Mouse (Mus musculus): ENCODE data around the gene Lmod3. TPM values are rescaled to one million over a fixed set of nuclear protein-coding genes. Genes with fewer than 3 reads are reported as not detected.

Lmod3 gene
- polyA plus RNA-seq, 1 experiment from 2014 or later = 3.7 TPM

- Histone ChIP-seq H3K27ac (peak within 1 kb of the TSS; percentile 86), H3K36me3 (no peaks in the 10 kb centered on the region), H3K9me3 (no peaks in the 10 kb centered on the region), H3K4me3 (peak within 1 kb of the TSS; percentile 93), H3K4me2 (replicated peaks) (peak within 1 kb of the TSS; percentile 76), H3K4me1 (peaks cover 21% of the 10 kb centered on the region), H3K27me3 (no peaks in the 10 kb centered on the region), H3K9ac (peak within 1 kb of the TSS; percentile 97)
- ATAC-seq (ENCODE audit: insufficient number of reproducible peaks, insufficient read depth, low FRiP score, low TSS enrichment) = peak; percentile 94
- 1% methylated on average over 38 of the region's 38 CpGs for WGBS
Measured at GRCm38 (mm10) chr6:97205439-97205885, 47.1 kb downstream of the Lmod3 start, which contains the start of gene Uba3. Gene Uba3, minus strand, starts transcription at chr6:97205647.

GRCm38 (mm10) chr6:97204952-97205351, 47.6 kb downstream of the Lmod3 start:
- H3K9ac ChIP-seq = peak overlapping the region; percentile 97
- H3K36me3 ChIP-seq = no peaks in the 10 kb centered on the region
- peak overlapping the region; percentile 86 for H3K27ac ChIP-seq
- H3K4me3 ChIP-seq = peak overlapping the region; percentile 93
- WGBS = under 1% methylated on average over 16 of the region's 16 CpGs
- no peaks in the 10 kb centered on the region for H3K9me3 ChIP-seq
- peak; percentile 49 for ATAC-seq (ENCODE audit: insufficient number of reproducible peaks, insufficient read depth, low FRiP score, low TSS enrichment)
- H3K27me3 ChIP-seq = no peaks in the 10 kb centered on the region
- peaks cover 18% of the 10 kb centered on the region for H3K4me1 ChIP-seq
- peak overlapping the region; percentile 76 for H3K4me2 ChIP-seq (replicated peaks)

- 15% methylated on average over 9 of the region's 9 CpGs for WGBS
- Histone ChIP-seq H3K27me3 (no peaks in the 10 kb centered on the region), H3K36me3 (no peaks in the 10 kb centered on the region), H3K27ac (no peak overlapping the region), H3K4me2 (replicated peaks) (peak overlapping the region; percentile 76), H3K4me1 (peaks cover 17% of the 10 kb centered on the region), H3K4me3 (peak overlapping the region; percentile 93), H3K9ac (peak overlapping the region; percentile 97), H3K9me3 (no peaks in the 10 kb centered on the region)
- ATAC-seq (ENCODE audit: insufficient number of reproducible peaks, insufficient read depth, low FRiP score, low TSS enrichment) = no peak
Measured at GRCm38 (mm10) chr6:97204252-97204869, 48.2 kb downstream of the Lmod3 start.

- no peak for ATAC-seq (ENCODE audit: insufficient number of reproducible peaks, insufficient read depth, low FRiP score, low TSS enrichment)
- H3K4me1 ChIP-seq = peaks cover 12% of the 10 kb centered on the region; the same call in 1 of the 2 replicates
- H3K4me2 ChIP-seq (replicated peaks) = no peak overlapping the region
- no peaks in the 10 kb centered on the region for H3K27me3 ChIP-seq
- no peak overlapping the region for H3K27ac ChIP-seq
- peaks cover 6% of the 10 kb centered on the region for H3K36me3 ChIP-seq
- no peaks in the 10 kb centered on the region for H3K9me3 ChIP-seq
- 90% methylated on average over 3 of the region's 3 CpGs for WGBS
- no peak overlapping the region for H3K4me3 ChIP-seq
- H3K9ac ChIP-seq = no peak overlapping the region
Measured at GRCm38 (mm10) chr6:97202477-97202876, 50.1 kb downstream of the Lmod3 start.

GRCm38 (mm10) chr6:97200437-97200836, 52.1 kb downstream of the Lmod3 start:
- 44% methylated on average over 3 of the region's 3 CpGs for WGBS
- Histone ChIP-seq H3K9ac (no peak overlapping the region), H3K4me2 (replicated peaks) (no peak overlapping the region), H3K4me3 (no peak overlapping the region), H3K27ac (no peak overlapping the region), H3K36me3 (peaks cover 25% of the 10 kb centered on the region), H3K9me3 (no peaks in the 10 kb centered on the region), H3K27me3 (no peaks in the 10 kb centered on the region), H3K4me1 (peaks cover 12% of the 10 kb centered on the region; the same call in 1 of the 2 replicates)
- no peak for ATAC-seq (ENCODE audit: insufficient number of reproducible peaks, insufficient read depth, low FRiP score, low TSS enrichment)

Other genes with a start within 250 kb of the Lmod3 start
- gene Fam19a4, start 192.3 kb downstream of the Lmod3 start, polyA plus RNA-seq (2016; fragmentation: Nextera tagmentation; extraction: Ambion mirVana) = 1.3 and 2.1 TPM in 2 replicates
- gene Eogt, start 103.6 kb downstream of the Lmod3 start, polyA plus RNA-seq (2016; fragmentation: Nextera tagmentation; extraction: Ambion mirVana) = 9.5 and 10.0 TPM in 2 replicates
- gene Tmf1, start 73.6 kb downstream of the Lmod3 start, polyA plus RNA-seq (2016; fragmentation: Nextera tagmentation; extraction: Ambion mirVana) = 35.7 TPM in 2 replicates
- 97.0 and 97.8 TPM in 2 replicates for gene Uba3, start 47.1 kb downstream of the Lmod3 start, polyA plus RNA-seq (2016; fragmentation: Nextera tagmentation; extraction: Ambion mirVana)
- gene Arl6ip5, start 42.1 kb downstream of the Lmod3 start, polyA plus RNA-seq (2016; fragmentation: Nextera tagmentation; extraction: Ambion mirVana) = 56.4 and 57.2 TPM in 2 replicates